Mouse (Mus musculus) hindbrain, embryonic 15.5 days (tissue): ENCODE measurements around the gene Mcf2l. TPM values are rescaled to one million over a fixed set of nuclear protein-coding genes. Genes with fewer than 3 reads are reported as not detected.

ENCODE experiments used
- ATAC-seq: fragments of 200-750 bp; cut with Nextera tagmentation; 2 replicates; pipeline ENCODE4 v1.8.0; 2017; ENCODE audit warnings: low read depth, moderate number of reproducible peaks, moderate TSS enrichment; ENCODE audit not compliant: low FRiP score
- H3K27ac ChIP-seq: fragments of 300-500 bp; sonication (generic); replicated peaks from 2 replicates; pipeline ENCODE4 v1.5.1; 2015; ENCODE audit warnings: mild to moderate bottlenecking, inconsistent platforms
- H3K27me3 ChIP-seq: fragments of 300-500 bp; sonication (generic); 2 replicates; pipeline ENCODE4 v1.6.1; 2015; ENCODE audit warnings: control low read depth, inconsistent platforms
- H3K36me3 ChIP-seq: fragments of 300-500 bp; sonication (generic); 2 replicates; pipeline ENCODE4 v1.6.1; 2015; ENCODE audit warnings: control low read depth, inconsistent platforms
- H3K4me1 ChIP-seq: fragments of 300-500 bp; sonication (generic); replicated peaks from 2 replicates; pipeline ENCODE4 v1.6.1; 2015; ENCODE audit warnings: control low read depth, inconsistent platforms
- H3K4me2 ChIP-seq: fragments of 300-500 bp; sonication (generic); 2 replicates; pipeline ENCODE4 v1.6.1; 2015; ENCODE audit warnings: moderate library complexity, mild to moderate bottlenecking, inconsistent platforms
- H3K4me3 ChIP-seq: fragments of 300-500 bp; sonication (generic); 2 replicates; pipeline ENCODE4 v1.5.1; 2015; ENCODE audit warnings: mild to moderate bottlenecking, inconsistent platforms
- H3K9ac ChIP-seq: fragments of 300-500 bp; sonication (generic); 2 replicates; pipeline ENCODE4 v1.6.1; 2015; ENCODE audit warnings: inconsistent platforms
- H3K9me3 ChIP-seq: fragments of 300-500 bp; sonication (generic); 2 replicates; pipeline ENCODE4 v1.6.1; 2016; ENCODE audit warnings: control low read depth, inconsistent platforms
- WGBS: fragments of 180-500 bp; shearing (Covaris S2); methylation state at CpG from one replicate; pipeline ENCODE4 v1.1.7; 2015; 5-methylcytosine and 5-hydroxymethylcytosine counted together
- polyA plus RNA-seq: library from polyadenylated mRNA; unstranded; fragments of >200 nt; fragmentation: Nextera tagmentation; extraction: Ambion mirVana; gene quantifications from 2 replicates; pipeline ENCODE4 v1.2.1, GENCODE M21; 2015

Gene Mcf2l
- polyA plus RNA-seq, 1 experiment from 2014 or later: 155 TPM

DNA sequence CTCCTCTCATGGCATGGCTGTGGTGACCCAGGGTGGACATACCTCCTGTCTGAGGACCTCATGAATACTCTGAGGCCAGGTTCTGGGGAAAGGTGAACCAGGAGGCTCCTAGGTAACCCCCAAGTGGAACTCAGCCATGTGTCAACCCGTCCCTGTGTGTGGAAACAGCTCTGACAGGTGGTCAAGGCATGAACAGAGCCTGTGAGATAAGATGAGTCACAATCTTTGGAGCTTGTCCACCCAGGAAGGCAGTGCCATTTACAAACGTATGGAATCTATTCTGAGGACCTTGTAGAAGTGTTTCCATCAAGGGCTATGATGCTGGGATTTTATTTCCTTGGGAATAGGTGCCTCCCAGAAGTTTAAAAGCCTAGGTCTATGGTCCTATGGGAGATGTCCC lies 87.6 kb downstream of the Mcf2l start:
- H3K4me1 ChIP-seq: peaks cover 54% of the 10 kb centered on the region
- H3K27me3 ChIP-seq: no peaks in the 10 kb centered on the region
- 73% methylated on average over 2 of the region's 2 CpGs for WGBS
- no peak overlapping the region for H3K9ac ChIP-seq
- no peak for ATAC-seq
- H3K4me2 ChIP-seq: no peak overlapping the region
- no peaks in the 10 kb centered on the region for H3K9me3 ChIP-seq
- no peak overlapping the region for H3K27ac ChIP-seq
- peaks cover 24% of the 10 kb centered on the region for H3K36me3 ChIP-seq
- H3K4me3 ChIP-seq: no peak overlapping the region

DNA sequence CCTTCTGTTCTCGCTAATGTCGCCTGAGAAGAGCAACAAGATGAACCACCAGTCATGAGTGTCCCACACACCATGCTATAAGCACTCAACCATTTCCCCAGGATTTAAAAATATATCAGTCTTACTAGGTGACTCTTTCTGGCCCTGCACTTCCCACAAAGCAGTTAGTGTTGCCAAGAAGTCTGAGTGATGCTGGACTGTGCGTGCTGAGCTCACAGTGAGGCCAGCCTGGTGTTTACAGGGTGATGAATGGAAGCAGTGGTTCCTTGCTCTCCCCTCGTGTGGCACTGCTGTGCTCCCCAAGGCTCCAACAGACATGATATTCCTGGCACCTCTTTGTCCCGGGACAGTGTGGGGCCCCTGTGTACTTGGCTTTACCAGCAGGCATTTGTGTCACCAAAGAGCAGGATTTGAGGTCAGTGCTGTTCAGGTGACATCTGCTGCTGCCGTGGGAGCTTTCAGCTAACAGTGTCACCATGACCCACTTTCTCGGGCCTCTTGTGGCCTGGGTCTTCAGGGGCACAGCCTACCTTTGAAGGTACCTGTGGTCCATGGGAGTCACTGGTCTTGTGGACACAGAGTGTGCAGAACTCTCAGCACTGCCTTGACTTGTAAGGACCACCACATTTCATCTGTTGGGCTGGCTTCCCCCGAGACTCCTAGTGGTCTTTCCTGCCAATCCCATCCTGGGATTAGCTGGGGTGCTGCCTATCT lies 88.4 kb downstream of the Mcf2l start:
- Histone ChIP-seq H3K4me3 (no peak overlapping the region), H3K9me3 (no peaks in the 10 kb centered on the region), H3K9ac (no peak overlapping the region), H3K36me3 (peaks cover 25% of the 10 kb centered on the region), H3K4me1 (peaks cover 47% of the 10 kb centered on the region), H3K4me2 (no peak overlapping the region), H3K27me3 (no peaks in the 10 kb centered on the region), H3K27ac (no peak overlapping the region)
- ATAC-seq: no peak
- 67% methylated on average over 8 of the region's 8 CpGs for WGBS

DNA sequence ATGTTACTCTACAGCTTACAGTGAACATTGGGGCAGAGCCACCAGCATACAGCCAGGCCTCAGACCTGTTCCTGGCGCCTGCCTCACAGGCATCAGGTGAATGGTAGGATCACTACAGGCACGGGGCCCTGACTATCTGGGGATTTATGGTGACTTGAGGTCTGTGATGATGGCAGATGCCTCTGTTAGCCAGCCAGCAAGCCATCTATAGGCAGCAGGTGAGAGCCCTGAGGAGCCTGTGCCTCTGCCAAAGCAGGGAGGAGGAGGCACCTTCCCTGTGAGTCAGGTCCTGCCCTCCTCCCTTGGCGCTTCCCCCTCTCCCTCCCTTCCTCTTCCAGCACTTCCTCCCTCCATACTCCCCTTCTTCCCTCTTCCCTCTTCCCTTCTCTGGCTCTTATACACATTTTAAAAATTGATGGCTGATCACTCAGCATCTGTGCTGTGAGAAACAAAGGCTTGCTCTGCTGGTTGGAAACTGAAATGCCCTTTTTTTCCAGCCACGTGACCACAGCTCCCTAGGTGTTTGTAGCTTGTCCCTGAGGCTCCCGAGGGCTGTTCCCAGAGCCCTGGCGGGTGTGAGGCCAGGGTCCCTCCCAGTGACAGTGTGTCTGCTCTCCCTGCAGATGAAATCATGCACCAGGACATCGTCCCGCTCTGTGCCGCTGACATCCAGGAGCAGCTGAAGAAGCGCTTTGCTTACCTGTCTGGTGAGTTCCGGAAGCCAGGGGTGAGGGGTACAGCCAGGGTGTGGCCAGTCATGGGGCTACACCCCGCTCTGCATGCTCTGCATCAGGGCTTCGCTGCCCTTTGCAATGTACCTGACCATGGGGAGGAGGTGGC lies 89.2 kb downstream of the Mcf2l start:
- Histone ChIP-seq H3K27me3 (no peaks in the 10 kb centered on the region), H3K4me2 (no peak overlapping the region), H3K9me3 (no peaks in the 10 kb centered on the region), H3K36me3 (peaks cover 25% of the 10 kb centered on the region), H3K4me3 (no peak overlapping the region), H3K4me1 (peaks cover 39% of the 10 kb centered on the region), H3K9ac (no peak overlapping the region), H3K27ac (no peak overlapping the region; the same call in 1 of the 2 replicates)
- no peak for ATAC-seq
- WGBS: 73% methylated on average over 13 of the region's 13 CpGs

DNA sequence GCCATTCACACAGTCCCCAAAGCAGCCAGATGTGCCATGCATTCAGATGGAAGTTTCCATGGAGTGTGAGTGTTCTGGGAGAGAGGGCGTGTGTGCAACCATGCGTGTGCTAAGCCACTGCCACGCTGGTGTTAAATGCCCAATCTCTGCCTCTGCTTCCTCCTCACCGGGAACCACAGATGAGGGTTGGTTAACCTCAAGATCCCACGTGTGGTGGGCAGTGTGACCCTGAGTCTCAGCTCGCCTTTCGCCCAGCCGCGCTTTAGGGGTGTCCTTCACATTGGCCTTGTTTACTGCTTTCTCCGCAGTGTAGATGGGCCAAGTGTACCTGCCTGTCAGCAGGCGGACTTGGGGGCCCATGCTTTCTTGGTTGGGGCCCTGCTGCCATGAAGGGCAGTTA lies 102.7 kb downstream of the Mcf2l start:
- Histone ChIP-seq H3K36me3 (peaks cover 53% of the 10 kb centered on the region), H3K4me1 (0 out of 2 replicates have a peak, but pooled peaks cover 1% of the 10 kb centered on the region), H3K27ac (no peak overlapping the region), H3K27me3 (no peaks in the 10 kb centered on the region), H3K4me2 (no peak overlapping the region), H3K9me3 (no peaks in the 10 kb centered on the region), H3K4me3 (no peak overlapping the region), H3K9ac (no peak overlapping the region)
- ATAC-seq: no peak
- WGBS: 79% methylated on average over 11 of the region's 11 CpGs

DNA sequence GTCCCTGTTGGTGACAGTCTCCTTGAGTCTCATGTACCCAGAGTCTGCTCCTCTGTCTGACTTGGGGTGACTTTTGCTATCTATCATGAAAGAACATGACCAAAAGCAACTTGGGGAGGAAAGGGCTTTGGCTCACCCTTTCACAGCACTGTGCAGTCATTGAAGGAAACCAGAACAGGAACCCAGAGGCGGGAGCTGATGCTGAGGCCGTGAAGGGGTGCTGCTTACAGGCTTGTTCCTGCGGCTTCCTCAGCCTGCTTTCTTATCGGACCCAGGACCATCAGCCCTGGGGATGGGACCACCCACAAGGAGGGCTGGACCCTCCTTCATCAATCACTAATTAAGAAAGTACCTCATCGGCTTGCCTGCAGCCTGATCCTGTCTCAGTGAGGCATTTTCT lies 103.1 kb downstream of the Mcf2l start:
- peaks cover 57% of the 10 kb centered on the region for H3K36me3 ChIP-seq
- 70% methylated on average over 5 of the region's 5 CpGs for WGBS
- no peak overlapping the region for H3K9ac ChIP-seq
- no peaks in the 10 kb centered on the region; the same call in 1 of the 2 replicates for H3K9me3 ChIP-seq
- no peak overlapping the region for H3K4me2 ChIP-seq
- no peak for ATAC-seq
- no peak overlapping the region for H3K4me3 ChIP-seq
- no peaks in the 10 kb centered on the region for H3K27me3 ChIP-seq
- no peaks in the 10 kb centered on the region for H3K4me1 ChIP-seq
- no peak overlapping the region for H3K27ac ChIP-seq

DNA sequence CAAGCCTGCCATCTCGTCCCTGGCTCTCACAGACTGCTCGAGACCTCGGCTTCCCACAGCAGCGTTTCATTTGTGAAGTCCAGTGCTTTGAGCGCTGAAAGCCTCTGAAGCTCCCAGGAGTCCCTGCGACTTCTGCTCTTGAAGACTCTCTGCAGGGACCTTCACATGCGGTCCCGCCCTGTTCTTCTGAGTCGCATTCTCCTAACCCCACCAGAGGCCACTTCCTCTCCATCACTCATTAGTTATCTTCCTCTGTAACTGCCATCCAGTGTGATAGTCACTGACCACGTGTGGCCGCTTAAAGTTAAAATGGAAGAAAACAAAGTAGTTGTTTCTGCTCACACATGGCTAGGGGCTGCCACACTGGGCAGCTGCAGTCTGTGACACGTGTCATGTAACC lies 103.7 kb downstream of the Mcf2l start:
- peaks cover 63% of the 10 kb centered on the region for H3K36me3 ChIP-seq
- WGBS: 81% methylated on average over 12 of the region's 12 CpGs

DNA sequence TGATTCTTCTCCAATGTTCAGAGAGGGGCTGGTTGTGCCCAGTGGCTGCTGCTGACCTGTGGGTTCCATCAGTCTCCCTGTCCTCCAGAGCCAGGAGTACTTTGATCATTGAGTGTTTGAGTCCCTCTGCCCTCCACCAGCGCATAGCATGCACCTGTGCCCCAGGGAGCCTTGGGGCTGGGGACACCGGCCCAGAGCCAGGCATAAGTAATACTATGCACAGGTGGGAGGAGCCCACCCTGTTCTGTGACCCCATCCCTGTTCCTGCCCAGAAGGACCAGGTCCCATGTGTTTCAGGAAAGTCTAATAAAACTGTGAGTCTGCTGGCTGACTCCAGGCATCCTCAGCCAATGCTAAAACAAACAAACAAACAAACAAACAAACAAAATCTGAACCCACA lies 104.7 kb downstream of the Mcf2l start:
- H3K36me3 ChIP-seq: peaks cover 68% of the 10 kb centered on the region
- H3K4me1 ChIP-seq: no peaks in the 10 kb centered on the region
- no peaks in the 10 kb centered on the region; the same call in 1 of the 2 replicates for H3K9me3 ChIP-seq
- H3K4me3 ChIP-seq: no peak overlapping the region
- no peaks in the 10 kb centered on the region for H3K27me3 ChIP-seq
- H3K4me2 ChIP-seq: no peak overlapping the region
- no peak; the same call in 1 of the 2 replicates for ATAC-seq
- WGBS: 65% methylated on average over 2 of the region's 2 CpGs
- no peak overlapping the region for H3K27ac ChIP-seq
- no peak overlapping the region for H3K9ac ChIP-seq

More for the DNA sequence above, 103.7 kb downstream of the Mcf2l start:
- Histone ChIP-seq H3K9ac (no peak overlapping the region), H3K4me2 (no peak overlapping the region), H3K9me3 (no peaks in the 10 kb centered on the region; the same call in 1 of the 2 replicates), H3K4me3 (no peak overlapping the region), H3K27me3 (no peaks in the 10 kb centered on the region), H3K27ac (no peak overlapping the region), H3K4me1 (no peaks in the 10 kb centered on the region)
- ATAC-seq: no peak

DNA sequence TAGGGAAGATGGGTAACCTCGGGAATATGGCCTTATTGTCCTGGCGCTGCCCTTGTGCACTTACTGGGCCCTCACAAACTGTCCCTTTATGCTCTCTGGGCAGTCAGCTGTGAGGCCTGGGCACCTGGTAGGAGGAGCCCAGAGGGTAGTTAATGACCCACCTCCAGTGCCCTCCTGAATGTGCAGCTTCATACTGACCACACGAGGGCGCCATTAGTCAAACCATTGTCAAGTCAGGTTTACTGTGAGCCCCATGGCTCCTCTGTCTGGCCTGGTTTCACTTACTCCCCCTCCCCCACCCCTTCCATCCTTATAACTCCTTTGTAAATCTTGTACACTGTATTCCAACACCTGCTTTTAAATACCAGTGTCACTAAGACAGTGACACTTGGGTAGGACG lies 105.1 kb downstream of the Mcf2l start:
- Histone ChIP-seq H3K9ac (no peak overlapping the region), H3K27ac (no peak overlapping the region), H3K36me3 (peaks cover 65% of the 10 kb centered on the region), H3K4me1 (no peaks in the 10 kb centered on the region), H3K9me3 (no peaks in the 10 kb centered on the region; the same call in 1 of the 2 replicates), H3K27me3 (no peaks in the 10 kb centered on the region), H3K4me2 (no peak overlapping the region), H3K4me3 (no peak overlapping the region)
- 37% methylated on average over 5 of the region's 5 CpGs for WGBS
- ATAC-seq: no peak

DNA sequence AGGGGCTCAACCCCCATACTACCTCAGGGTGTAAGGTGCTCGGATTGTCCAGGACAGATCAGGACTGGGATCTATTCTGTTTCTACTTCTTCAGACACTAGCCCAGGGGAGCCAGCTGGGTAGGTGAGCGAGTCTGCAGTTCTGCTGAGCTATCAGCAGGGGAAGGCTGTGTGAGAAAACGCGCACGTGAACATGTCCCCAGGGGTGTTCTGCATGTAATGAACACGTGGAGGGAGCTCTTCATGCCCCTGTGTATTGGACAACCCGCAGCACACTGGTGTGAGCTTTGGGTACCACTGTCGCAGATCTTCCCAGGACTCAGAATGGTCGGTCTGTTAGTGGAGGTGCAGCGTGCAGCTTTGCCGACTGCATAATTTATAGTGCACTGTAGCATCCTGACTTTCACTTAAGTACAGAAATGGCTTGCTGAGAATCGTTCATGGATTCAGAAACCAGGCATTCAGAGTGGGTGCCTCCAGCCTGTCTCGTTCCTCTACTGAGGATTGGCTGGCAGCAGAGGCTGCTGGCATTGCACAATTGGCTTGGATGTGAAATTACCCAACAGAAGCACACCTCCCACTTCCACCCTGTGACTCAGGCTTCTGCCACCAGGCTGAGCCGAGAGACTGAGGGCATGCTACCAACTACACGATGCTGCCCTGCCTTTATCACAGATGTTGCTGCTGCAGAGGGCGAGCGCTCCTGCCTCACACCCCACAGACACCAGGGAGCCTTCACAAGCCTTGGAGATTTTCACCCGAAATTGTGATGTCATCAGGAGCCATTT lies 110.3 kb downstream of the Mcf2l start:
- peak; percentile 16; the same call in 1 of the 2 replicates for ATAC-seq
- H3K4me1 ChIP-seq: no peaks in the 10 kb centered on the region
- 0 out of 2 replicates have a peak overlapping the region, but pooled peaks have one; percentile 4 for H3K27ac ChIP-seq
- H3K27me3 ChIP-seq: no peaks in the 10 kb centered on the region
- H3K9me3 ChIP-seq: no peaks in the 10 kb centered on the region; the same call in 1 of the 2 replicates
- H3K4me3 ChIP-seq: no peak overlapping the region
- H3K4me2 ChIP-seq: no peak overlapping the region
- 76% methylated on average over 18 of the region's 18 CpGs for WGBS
- H3K36me3 ChIP-seq: peaks cover 47% of the 10 kb centered on the region
- H3K9ac ChIP-seq: no peak overlapping the region

DNA sequence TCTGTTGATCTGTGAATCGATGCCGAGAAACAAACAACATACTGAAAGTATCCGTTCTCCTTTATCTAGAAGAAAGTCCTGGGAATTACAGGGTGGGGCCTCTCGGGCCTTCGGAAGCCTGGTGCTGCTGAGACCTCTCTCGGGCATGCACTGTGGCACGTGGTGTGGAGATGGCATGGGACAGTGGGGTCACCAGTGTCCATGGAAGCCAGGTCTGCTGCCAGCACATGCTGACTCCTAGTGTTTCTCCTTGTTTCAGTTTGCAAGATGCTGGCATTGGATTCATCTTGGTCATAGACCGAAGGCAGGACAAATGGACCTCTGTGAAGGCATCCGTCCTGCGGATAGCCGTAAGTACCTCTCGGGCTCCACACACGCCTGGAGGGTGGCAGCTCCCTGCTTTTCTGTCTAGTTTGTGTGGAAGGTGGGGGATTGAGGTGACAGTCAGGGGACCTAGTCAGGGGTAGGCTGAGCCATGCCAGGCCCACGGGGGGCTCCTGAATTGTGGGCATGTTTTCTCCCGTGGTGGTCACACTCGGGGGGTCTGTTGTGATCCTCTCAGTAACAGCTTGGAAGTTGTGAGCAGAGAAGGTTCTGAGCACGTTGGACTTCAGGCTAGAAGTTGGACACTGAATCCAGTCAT lies 111.1 kb downstream of the Mcf2l start:
- Histone ChIP-seq H3K9ac (no peak overlapping the region), H3K27me3 (no peaks in the 10 kb centered on the region), H3K9me3 (no peaks in the 10 kb centered on the region; the same call in 1 of the 2 replicates), H3K27ac (no peak overlapping the region), H3K4me3 (no peak overlapping the region), H3K36me3 (peaks cover 45% of the 10 kb centered on the region), H3K4me1 (no peaks in the 10 kb centered on the region), H3K4me2 (no peak overlapping the region)
- 91% methylated on average over 17 of the region's 17 CpGs for WGBS
- no peak for ATAC-seq

DNA sequence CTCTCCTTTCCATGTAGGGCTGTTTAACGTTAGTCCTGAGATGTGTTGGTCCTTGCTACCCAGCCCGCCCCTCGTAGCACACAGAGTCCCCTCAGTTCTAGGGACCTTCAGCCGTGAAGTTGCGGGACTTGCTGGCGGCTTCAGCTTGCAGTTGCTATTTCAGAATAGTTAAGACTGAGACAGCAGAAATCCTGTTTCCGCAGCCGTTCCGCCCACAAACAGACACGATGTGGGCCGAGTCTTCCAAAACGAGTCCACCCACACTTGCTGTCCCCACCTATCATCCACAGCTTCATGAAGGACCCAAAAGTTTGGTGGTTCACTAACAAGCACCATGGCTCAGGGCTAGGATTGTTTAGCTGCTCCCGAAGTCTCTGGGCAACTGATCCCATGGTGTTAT lies 111.7 kb downstream of the Mcf2l start:
- no peaks in the 10 kb centered on the region for H3K27me3 ChIP-seq
- H3K4me2 ChIP-seq: no peak overlapping the region
- H3K9me3 ChIP-seq: no peaks in the 10 kb centered on the region; the same call in 1 of the 2 replicates
- ATAC-seq: no peak
- H3K27ac ChIP-seq: no peak overlapping the region
- H3K4me1 ChIP-seq: no peaks in the 10 kb centered on the region
- peaks cover 45% of the 10 kb centered on the region for H3K36me3 ChIP-seq
- WGBS: 92% methylated on average over 13 of the region's 13 CpGs
- no peak overlapping the region for H3K9ac ChIP-seq
- no peak overlapping the region for H3K4me3 ChIP-seq
